Mouse (Mus musculus): ENCODE results near the gene Cttn. TPM values are rescaled to one million over a fixed set of nuclear protein-coding genes. Genes with fewer than 3 reads are reported as not detected.
A peak's percentile ranks its signal among the peaks of the same experiment; 100 is the strongest.

Cttn gene
- polyA plus RNA-seq (2012; rRNA removed), result 21.4 and 31.0 TPM in 2 replicates
- polyA plus RNA-seq (2014; fragmentation: Nextera tagmentation; extraction: Ambion mirVana), result 31.5 and 32.3 TPM in 2 replicates

- H3K9ac ChIP-seq (replicated peaks), result peak within 1 kb of the TSS; percentile 92
- 2% methylated on average over 30 of the region's 30 CpGs for WGBS (ENCODE audit: insufficient replicate concordance)
- no peaks in the 10 kb centered on the region for H3K27me3 ChIP-seq (ENCODE audit: control insufficient read depth, insufficient read depth, low read length)
- DNase-seq (ENCODE audit: low read depth in 3 of 3, low spot score in 3 of 3) (peak; percentile 60 to 67 (median 65)), ATAC-seq (ENCODE audit: insufficient read depth) (peak; percentile 88)
- H3K36me3 ChIP-seq (replicated peaks; ENCODE audit: control insufficient read depth, insufficient read depth, low read depth), result no peaks in the 10 kb centered on the region; the same call in 1 of the 2 replicates
- no peaks in the 10 kb centered on the region for H3K9me3 ChIP-seq (ENCODE audit: control insufficient read depth, low read length)
- peak within 1 kb of the TSS; percentile 39; the same call in 1 of the 2 replicates for H3K27ac ChIP-seq
- H3K4me2 ChIP-seq (ENCODE audit: low read depth), result peak within 1 kb of the TSS; percentile 94
- TF ChIP-seq EP300 (IDR thresholded peaks at IDR 0.05; ENCODE audit: low read depth) (no peak), CTCF (IDR thresholded peaks at IDR 0.05; ENCODE audit: low read depth) (no peak)
- H3K4me1 ChIP-seq (replicated peaks; ENCODE audit: control insufficient read depth in 2 of 2, insufficient read depth in 2 of 2, low read length in 1 of 2), result peaks cover 0 to 6% of the 10 kb centered on the region in 2 experiments; a peak in 3 of 4 replicates
- peak within 1 kb of the TSS; percentile 80 to 93 for H3K4me3 ChIP-seq (ENCODE audit: insufficient read depth in 1 of 2, low read depth in 2 of 2, low read length in 2 of 2)
Measured at GRCm38 (mm10) chr7:144470545-144471059, at the start of gene Cttn. Gene Cttn (minus strand): TSS chr7:144471009.

GRCm38 (mm10) chr7:144519852-144520251, 49.0 kb upstream of the Cttn start:
- DNase-seq (ENCODE audit: low read depth in 3 of 3, low spot score in 3 of 3) (no peak), ATAC-seq (ENCODE audit: insufficient read depth) (no peak)
- no peak for TF ChIP-seq EP300 (IDR thresholded peaks at IDR 0.05; ENCODE audit: low read depth)
- TF ChIP-seq CTCF (IDR thresholded peaks at IDR 0.05; ENCODE audit: low read depth), result no peak
- Histone ChIP-seq H3K27me3 (ENCODE audit: control insufficient read depth, insufficient read depth, low read length) (no peaks in the 10 kb centered on the region), H3K4me1 (replicated peaks; ENCODE audit: control insufficient read depth in 2 of 2, insufficient read depth in 2 of 2, low read length in 1 of 2) (peaks cover 26% of the 10 kb centered on the region in 2 experiments), H3K4me2 (ENCODE audit: low read depth) (no peak overlapping the region), H3K36me3 (replicated peaks; ENCODE audit: control insufficient read depth, insufficient read depth, low read depth) (peaks cover 24% of the 10 kb centered on the region), H3K4me3 (ENCODE audit: insufficient read depth in 1 of 2, low read depth in 2 of 2, low read length in 2 of 2) (no peak overlapping the region), H3K9ac (replicated peaks) (no peak overlapping the region), H3K27ac (no peak overlapping the region), H3K9me3 (ENCODE audit: control insufficient read depth, low read length) (no peaks in the 10 kb centered on the region)
- 90% methylated on average over 5 of the region's 5 CpGs for WGBS (ENCODE audit: insufficient replicate concordance)

GRCm38 (mm10) chr7:144516711-144517110, 45.9 kb upstream of the Cttn start:
- Histone ChIP-seq H3K27ac (no peak overlapping the region), H3K4me3 (ENCODE audit: insufficient read depth in 1 of 2, low read depth in 2 of 2, low read length in 2 of 2) (no peak overlapping the region), H3K9ac (replicated peaks) (no peak overlapping the region), H3K36me3 (replicated peaks; ENCODE audit: control insufficient read depth, insufficient read depth, low read depth) (peaks cover 28% of the 10 kb centered on the region), H3K4me1 (replicated peaks; ENCODE audit: control insufficient read depth in 2 of 2, insufficient read depth in 2 of 2, low read length in 1 of 2) (no peaks in the 10 kb centered on the region), H3K27me3 (ENCODE audit: control insufficient read depth, insufficient read depth, low read length) (no peaks in the 10 kb centered on the region), H3K9me3 (ENCODE audit: control insufficient read depth, low read length) (no peaks in the 10 kb centered on the region), H3K4me2 (ENCODE audit: low read depth) (no peak overlapping the region)
- 69% methylated on average over 5 of the region's 5 CpGs for WGBS (ENCODE audit: insufficient replicate concordance)
- TF ChIP-seq CTCF (IDR thresholded peaks at IDR 0.05; ENCODE audit: low read depth), result no peak
- no peak for TF ChIP-seq EP300 (IDR thresholded peaks at IDR 0.05; ENCODE audit: low read depth)
- DNase-seq (ENCODE audit: low read depth in 3 of 3, low spot score in 3 of 3) (no peak), ATAC-seq (ENCODE audit: insufficient read depth) (no peak)

DNA sequence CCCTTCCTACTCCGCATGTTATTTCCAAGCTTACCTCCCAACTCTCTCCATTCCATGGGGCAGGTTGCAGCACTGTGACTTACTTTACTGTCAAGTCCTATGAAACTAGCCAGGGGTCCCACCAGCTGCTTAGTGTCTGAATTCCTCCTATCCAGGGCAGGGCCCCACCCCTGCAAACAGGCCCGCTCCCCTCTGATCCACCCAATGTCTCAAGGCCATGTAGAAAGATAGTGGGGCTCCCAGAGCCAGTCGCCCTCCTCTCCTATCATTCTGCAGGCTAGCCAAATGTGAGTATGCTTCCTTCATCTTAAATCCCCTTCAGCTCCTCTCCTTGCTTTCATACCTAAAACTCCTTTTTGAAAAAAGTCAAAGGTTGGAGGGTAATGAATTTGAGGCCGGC, 38.3 kb upstream of the Cttn start:
- peaks cover 28% of the 10 kb centered on the region for H3K36me3 ChIP-seq (replicated peaks; ENCODE audit: control insufficient read depth, insufficient read depth, low read depth)

GRCm38 (mm10) chr7:144506807-144507206, 36.0 kb upstream of the Cttn start:
- no peak for ATAC-seq (ENCODE audit: insufficient read depth)
- no peak overlapping the region for H3K9ac ChIP-seq (replicated peaks)

More for the DNA sequence above, 38.3 kb upstream of the Cttn start:
- H3K27ac ChIP-seq, result no peak overlapping the region
- no peak overlapping the region for H3K9ac ChIP-seq (replicated peaks)
- no peaks in the 10 kb centered on the region for H3K27me3 ChIP-seq (ENCODE audit: control insufficient read depth, insufficient read depth, low read length)
- H3K4me1 ChIP-seq (replicated peaks; ENCODE audit: control insufficient read depth in 2 of 2, insufficient read depth in 2 of 2, low read length in 1 of 2), result peaks cover 0 to 1% of the 10 kb centered on the region in 2 experiments; a peak in 2 of 4 replicates
- no peaks in the 10 kb centered on the region for H3K9me3 ChIP-seq (ENCODE audit: control insufficient read depth, low read length)
- DNase-seq (ENCODE audit: low read depth in 3 of 3, low spot score in 3 of 3) (no peak), ATAC-seq (ENCODE audit: insufficient read depth) (no peak)
- H3K4me3 ChIP-seq (ENCODE audit: insufficient read depth in 1 of 2, low read depth in 2 of 2, low read length in 2 of 2), result no peak overlapping the region
- H3K4me2 ChIP-seq (ENCODE audit: low read depth), result no peak overlapping the region
- no peak for TF ChIP-seq EP300 (IDR thresholded peaks at IDR 0.05; ENCODE audit: low read depth)
- no peak for TF ChIP-seq CTCF (IDR thresholded peaks at IDR 0.05; ENCODE audit: low read depth)
- 74% methylated on average over 4 of the region's 4 CpGs for WGBS (ENCODE audit: insufficient replicate concordance)

More at GRCm38 (mm10) chr7:144506807-144507206, 36.0 kb upstream of the Cttn start:
- no peak overlapping the region for H3K27ac ChIP-seq
- H3K4me3 ChIP-seq (ENCODE audit: insufficient read depth in 1 of 2, low read depth in 2 of 2, low read length in 2 of 2), result no peak overlapping the region
- H3K4me2 ChIP-seq (ENCODE audit: low read depth), result no peak overlapping the region
- WGBS (ENCODE audit: insufficient replicate concordance), result 59% methylated on average over 1 of the region's 1 CpGs
- no peak for TF ChIP-seq EP300 (IDR thresholded peaks at IDR 0.05; ENCODE audit: low read depth)
- no peak for TF ChIP-seq CTCF (IDR thresholded peaks at IDR 0.05; ENCODE audit: low read depth)
- peaks cover 32% of the 10 kb centered on the region for H3K36me3 ChIP-seq (replicated peaks; ENCODE audit: control insufficient read depth, insufficient read depth, low read depth)
- peaks cover 0 to 1% of the 10 kb centered on the region in 2 experiments; a peak in 2 of 4 replicates for H3K4me1 ChIP-seq (replicated peaks; ENCODE audit: control insufficient read depth in 2 of 2, insufficient read depth in 2 of 2, low read length in 1 of 2)
- no peaks in the 10 kb centered on the region for H3K27me3 ChIP-seq (ENCODE audit: control insufficient read depth, insufficient read depth, low read length)
- no peak for DNase-seq (ENCODE audit: low read depth in 3 of 3, low spot score in 3 of 3)
- no peaks in the 10 kb centered on the region for H3K9me3 ChIP-seq (ENCODE audit: control insufficient read depth, low read length)

Data from liver, embryonic 14.5 days (tissue).